ENCODE assay signal across 23 mouse cellular contexts in genomic region chr9:110162441-110162840, GRCm38 (mm10). TPM values are rescaled to one million over a fixed set of nuclear protein-coding genes. Genes with fewer than 3 reads are reported as not detected.
DNase-seq lines count a peak whose midpoint lies in the region; TF ChIP-seq lines count a peak whose summit lies in the region.
"Had no signal": no experiment of that assay in that cellular context is flagged by ENCODE, and none has a peak within 500 bp of the region (broad histone marks: within the 10 kb centered on the region; RNA-seq: fewer than 3 reads in every experiment).

No protein-coding gene starts in this region.

- H3K27ac ChIP-seq in gastrocnemius, adult 2 months: peak overlapping the region; percentile 44
- H3K27ac ChIP-seq: forebrain, embryonic 10.5 days; heart, embryonic 15.5 days; hindbrain, embryonic 14.5 days; limb, embryonic 15.5 days; midbrain, embryonic 10.5 days; neural tube, embryonic 15.5 days had no signal

- no peak for TF ChIP-seq CTCF in gastrocnemius, adult 2 months (IDR thresholded peaks at IDR 0.05)

- H3K4me3 ChIP-seq in gastrocnemius, adult 2 months: no peak overlapping the region
- H3K4me3 ChIP-seq: forebrain, embryonic 10.5 days; heart, embryonic 15.5 days; limb, embryonic 15.5 days; midbrain, embryonic 10.5 days; neural tube, embryonic 15.5 days had no signal

- intact Hi-C loops in gastrocnemius, adult 2 months (cut with DNase I): no loop called here

- DNase-seq in gastrocnemius, adult 2 months: peak; percentile 23
- DNase-seq in gastrocnemius, adult 8-10 months (ENCODE audit: low spot score in 2 of 2): no peak
- peak; percentile 96 for DNase-seq in 3T3-L1 (ENCODE audit: low read depth, low spot score)
- DNase-seq in NIH3T3 (ENCODE audit: low read depth): peak; percentile 81
- DNase-seq in fibroblast of lung, adult 2 months (ENCODE audit: low read depth): peak; percentile 70
- DNase-seq in layer of hippocampus, postnatal 25 days (ENCODE audit: extremely low spot score in 1 of 2, low spot score in 1 of 2): no peak
- no peak for DNase-seq in spleen, adult 12 weeks (ENCODE audit: low spot score)
- DNase-seq: cerebellum, adult 2 months; cerebellum, postnatal 25 days; forebrain, postnatal 0 days; heart, postnatal 36 days; kidney, adult 18-20 months; left cerebral cortex, postnatal 4 days; lung, postnatal 4 days; right cerebral cortex, adult 18-20 months; right cerebral cortex, postnatal 4 days; thymus, postnatal 14 days had no signal

RNA-seq across cellular contexts. Expression of gene Dhx30, which starts 44.8 kb away (rescaled TPM):
- 10 to 100 TPM; 28.2 to 35.5 TPM for total RNA-seq in gastrocnemius, adult 2 months (2021)
- total RNA-seq in gastrocnemius, adult 8-10 months (2022): 10 to 100 TPM; 25.4 to 39.5 (median 35.1) TPM
- 100 to 1,000 TPM; 161 to 170 TPM for total RNA-seq in layer of hippocampus, postnatal 25 days (2021)

RNA-seq across cellular contexts. Expression of gene Smarcc1, which starts 44.9 kb away (rescaled TPM):
- 10 to 100 TPM; 21.0 to 25.6 TPM for total RNA-seq in gastrocnemius, adult 2 months (2021)
- 10 to 100 TPM; 22.0 to 27.2 (median 26.3) TPM for total RNA-seq in gastrocnemius, adult 8-10 months (2022)
- total RNA-seq in layer of hippocampus, postnatal 25 days (2021): 10 to 100 TPM; 54.6 to 65.9 TPM

Comparison
In these comparisons a context has a peak if more than half of its experiments do, and no peak if none do; other contexts are left out.
1. DNase-seq: peak in gastrocnemius, adult 2 months (single experiment), 3T3-L1 (single experiment), NIH3T3 (single experiment) and fibroblast of lung, adult 2 months (single experiment); none in gastrocnemius, adult 8-10 months (0 of 2), layer of hippocampus, postnatal 25 days (0 of 2) and spleen, adult 12 weeks (single experiment).